Mouse (Mus musculus) adrenal gland, postnatal 4 days (tissue): ENCODE measurements around the gene Mybpc1. TPM values are rescaled to one million over a fixed set of nuclear protein-coding genes. Genes with fewer than 3 reads are reported as not detected.

Experiments
- DNase-seq, 2 experiments: peaks; one replicate each; pipeline ENCODE4 v3.0.0; 2021 to 2022; ENCODE audit warnings: low spot score in 2 of 2, mixed read lengths in 2 of 2
- long read RNA-seq, 2 experiments: library from polyadenylated mRNA; stranded (forward); transcript quantifications; one replicate each; pipeline ENCODE4 v2.0.0; 2021
- total RNA-seq, 2 experiments: library from RNA; stranded (reverse); gene quantifications; 2 replicates each; pipeline ENCODE4 v1.2.3; 2021

Gene Mybpc1
- 10 to 100 TPM; 28.9 to 88.8 TPM for total RNA-seq
- long read RNA-seq, experiment 1, transcript Mybpc1-202 (29 exons, 3,922 nt): major isoform, 5 of 31 reads
- long read RNA-seq, experiment 1, partial matches to known transcripts: 9 of 31 reads
- long read RNA-seq, experiment 1, other reads (novel, unspliced or antisense): 16 of 31 reads
- long read RNA-seq, experiment 2, transcript Mybpc1-202 (29 exons, 3,922 nt): major isoform, 5 of 44 reads
- long read RNA-seq, experiment 2, partial matches to known transcripts: 3 of 44 reads
- long read RNA-seq, experiment 2, other reads (novel, unspliced or antisense): 36 of 44 reads

- DNase-seq: no peak
These were observed at the start of gene Mybpc1 for GRCm38 (mm10) chr10:88604943-88605342. Gene Mybpc1, minus strand, starts transcription at chr10:88605152.

- DNase-seq: no peak
These were observed 40.5 kb upstream of the Mybpc1 start for GRCm38 (mm10) chr10:88645448-88645847.

- DNase-seq: no peak
These were observed 26.5 kb upstream of the Mybpc1 start for GRCm38 (mm10) chr10:88631330-88631953.

- DNase-seq: no peak
These were observed 25.8 kb upstream of the Mybpc1 start for GRCm38 (mm10) chr10:88630663-88631329.

GRCm38 (mm10) chr10:88627052-88627451 is 22.1 kb upstream of the Mybpc1 start:
- DNase-seq: no peak

- no peak for DNase-seq
These were observed 21.2 kb upstream of the Mybpc1 start for GRCm38 (mm10) chr10:88626176-88626575.

- DNase-seq: no peak
These were observed 19.3 kb upstream of the Mybpc1 start for GRCm38 (mm10) chr10:88624300-88624699.

GRCm38 (mm10) chr10:88622624-88623023 is 17.7 kb upstream of the Mybpc1 start:
- no peak for DNase-seq

GRCm38 (mm10) chr10:88620809-88621208 is 15.9 kb upstream of the Mybpc1 start:
- DNase-seq: no peak

GRCm38 (mm10) chr10:88613051-88613450 is 8.1 kb upstream of the Mybpc1 start:
- no peak for DNase-seq

GRCm38 (mm10) chr10:88606686-88607085 is 1.7 kb upstream of the Mybpc1 start:
- DNase-seq: no peak

- no peak for DNase-seq
These were observed 1.1 kb upstream of the Mybpc1 start for GRCm38 (mm10) chr10:88606065-88606464.

GRCm38 (mm10) chr10:88603773-88604172 is 1.2 kb downstream of the Mybpc1 start:
- no peak for DNase-seq

- DNase-seq: no peak
These were observed 1.7 kb downstream of the Mybpc1 start for GRCm38 (mm10) chr10:88603256-88603655.

- no peak for DNase-seq
These were observed 4.4 kb downstream of the Mybpc1 start for GRCm38 (mm10) chr10:88600591-88600990.

- DNase-seq: no peak
These were observed 12.6 kb downstream of the Mybpc1 start for GRCm38 (mm10) chr10:88592316-88592715.

GRCm38 (mm10) chr10:88591042-88591441 is 13.9 kb downstream of the Mybpc1 start:
- DNase-seq: no peak

GRCm38 (mm10) chr10:88584469-88584868 is 20.5 kb downstream of the Mybpc1 start:
- DNase-seq: no peak

GRCm38 (mm10) chr10:88580786-88581185 is 24.2 kb downstream of the Mybpc1 start:
- no peak for DNase-seq

GRCm38 (mm10) chr10:88578651-88579050 is 26.3 kb downstream of the Mybpc1 start:
- DNase-seq: no peak

- DNase-seq: no peak
These were observed 30.8 kb downstream of the Mybpc1 start for GRCm38 (mm10) chr10:88574115-88574635.

GRCm38 (mm10) chr10:88572123-88572522 is 32.8 kb downstream of the Mybpc1 start:
- DNase-seq: no peak
